Mouse (Mus musculus) spleen, adult 2 months (tissue): Measurements from ENCODE around the gene Plcd1. TPM values are rescaled to one million over a fixed set of nuclear protein-coding genes. Genes with fewer than 3 reads are reported as not detected.

Experiments used
- DNase-seq, 2 experiments: peaks; one replicate each; pipeline versions ENCODE4 v3.0.0 to v3.0.0-alpha.2; 2012 to 2021; ENCODE audit warnings: low spot score in 2 of 2, low read depth in 1 of 2
- H3K27ac ChIP-seq: fragments of 200-500 bp; 2 replicates; pipeline ENCODE4 v1.5.1; 2012; ENCODE audit warnings: low read length, inconsistent platforms; ENCODE audit not compliant: insufficient read depth
- H3K27me3 ChIP-seq: fragments of 200-500 bp; 2 replicates; pipeline ENCODE4 v1.6.1; 2012; ENCODE audit warnings: mild to moderate bottlenecking, moderate library complexity, low read length, inconsistent platforms; ENCODE audit not compliant: control insufficient read depth, insufficient read depth
- H3K36me3 ChIP-seq: fragments of 200-500 bp; 2 replicates; pipeline ENCODE4 v1.6.1; 2012; ENCODE audit warnings: mild to moderate bottlenecking, low read length, inconsistent platforms; ENCODE audit not compliant: control insufficient read depth, insufficient read depth
- H3K4me1 ChIP-seq: fragments of 200-500 bp; 2 replicates; pipeline ENCODE4 v1.6.1; 2011; ENCODE audit warnings: inconsistent platforms; ENCODE audit not compliant: control insufficient read depth, insufficient read depth, insufficient read length
- H3K4me3 ChIP-seq: fragments of 200-500 bp; 2 replicates; pipeline ENCODE4 v1.5.1; 2011; ENCODE audit warnings: mild to moderate bottlenecking, inconsistent platforms; ENCODE audit not compliant: insufficient read depth, insufficient read length; ENCODE audit errors: extremely low read depth
- CTCF ChIP-seq: fragments of 200-500 bp; IDR thresholded peaks from 2 replicates; pipeline ENCODE4 v1.5.1; 2011; ENCODE audit warnings: mild to moderate bottlenecking, inconsistent platforms; ENCODE audit not compliant: insufficient read depth, insufficient read length, insufficient replicate concordance; ENCODE audit errors: extremely low read depth
- POLR2A ChIP-seq: fragments of 200-500 bp; IDR thresholded peaks from 2 replicates; pipeline ENCODE4 v1.6.1; 2011; ENCODE audit warnings: low read depth, low read length, inconsistent platforms
- WGBS: fragments of 180-500 bp; shearing (Covaris S2); methylation state at CpG from one replicate; pipeline ENCODE4 v1.1.7; 2018; 5-methylcytosine and 5-hydroxymethylcytosine counted together
- polyA plus RNA-seq: library from polyadenylated mRNA; depleted of rRNA; stranded (reverse); fragments of >200 nt; gene quantifications from 2 replicates; pipeline ENCODE4 v1.2.3, GENCODE M21; 2012

Plcd1 gene
- polyA plus RNA-seq, 1 experiment, result 6.3 TPM

GRCm38 (mm10) chr9:119101992-119102782, 8.9 kb upstream of the Plcd1 start, which contains the start of gene Dlec1:
TSS of gene Dlec1 (plus strand) at chr9:119102478.
- H3K4me3 ChIP-seq, result peak within 1 kb of the TSS; percentile 67
- 5% methylated on average over 44 of the region's 44 CpGs for WGBS
- no peaks in the 10 kb centered on the region for H3K36me3 ChIP-seq
- no peaks in the 10 kb centered on the region for H3K4me1 ChIP-seq
- peak; percentile 53 to 62 for DNase-seq
- TF ChIP-seq POLR2A (no peak), CTCF (no peak)
- no peak within 1 kb of the TSS for H3K27ac ChIP-seq
- H3K27me3 ChIP-seq, result no peaks in the 10 kb centered on the region

GRCm38 (mm10) chr9:119100177-119100898, 7.0 kb upstream of the Plcd1 start:
- DNase-seq, result no peak
- Histone ChIP-seq H3K4me1 (no peaks in the 10 kb centered on the region), H3K4me3 (no peak overlapping the region), H3K27ac (no peak overlapping the region), H3K27me3 (no peaks in the 10 kb centered on the region), H3K36me3 (no peaks in the 10 kb centered on the region)
- WGBS, result 33% methylated on average over 15 of the region's 15 CpGs
- TF ChIP-seq POLR2A, result no peak
- TF ChIP-seq CTCF, result no peak

- WGBS, result 81% methylated on average over 13 of the region's 13 CpGs
- no peak overlapping the region for H3K4me3 ChIP-seq
- H3K27me3 ChIP-seq, result peaks cover 2% of the 10 kb centered on the region; the same call in 1 of the 2 replicates
- no peak for DNase-seq
- peaks cover 2% of the 10 kb centered on the region; the same call in 1 of the 2 replicates for H3K4me1 ChIP-seq
- TF ChIP-seq CTCF (no peak), POLR2A (no peak)
- H3K27ac ChIP-seq, result no peak overlapping the region
- no peaks in the 10 kb centered on the region for H3K36me3 ChIP-seq
Measured at GRCm38 (mm10) chr9:119094462-119095109, 1.3 kb upstream of the Plcd1 start.

GRCm38 (mm10) chr9:119092473-119093418, 556 bp downstream of the Plcd1 start:
- H3K36me3 ChIP-seq, result no peaks in the 10 kb centered on the region
- no peak for TF ChIP-seq CTCF
- DNase-seq, result no peak
- H3K4me1 ChIP-seq, result peaks cover 2% of the 10 kb centered on the region; the same call in 1 of the 2 replicates
- WGBS, result 6% methylated on average over 45 of the region's 45 CpGs
- H3K27ac ChIP-seq, result no peak overlapping the region
- peak overlapping the region; percentile 43 for H3K4me3 ChIP-seq
- peaks cover 2% of the 10 kb centered on the region; the same call in 1 of the 2 replicates for H3K27me3 ChIP-seq

GRCm38 (mm10) chr9:119091581-119092310, 1.6 kb downstream of the Plcd1 start:
- no peaks in the 10 kb centered on the region for H3K36me3 ChIP-seq
- no peak overlapping the region for H3K4me3 ChIP-seq
- H3K27me3 ChIP-seq, result peaks cover 2% of the 10 kb centered on the region; the same call in 1 of the 2 replicates
- WGBS, result 84% methylated on average over 12 of the region's 12 CpGs
- DNase-seq, result no peak
- peaks cover 2% of the 10 kb centered on the region; the same call in 1 of the 2 replicates for H3K4me1 ChIP-seq
- H3K27ac ChIP-seq, result no peak overlapping the region
- no peak for TF ChIP-seq CTCF
